Mouse (Mus musculus): ENCODE measurements around the gene Bak1. TPM values are rescaled to one million over a fixed set of nuclear protein-coding genes. Genes with fewer than 3 reads are reported as not detected.

Bak1 gene
- polyA plus RNA-seq, 1 experiment from 2014 or later = 8.1 TPM

GRCm38 (mm10) chr17:27030896-27031295, 2.1 kb upstream of the Bak1 start:
- ATAC-seq (ENCODE audit: low read depth) = no peak
- Histone ChIP-seq H3K4me1 (replicated peaks; ENCODE audit: control insufficient read depth, insufficient read depth, low read length) (peaks cover 11% of the 10 kb centered on the region), H3K9ac (ENCODE audit: low read length) (no peak overlapping the region), H3K27ac (ENCODE audit: low read length) (no peak overlapping the region), H3K9me3 (ENCODE audit: control insufficient read depth, low read length) (no peaks in the 10 kb centered on the region), H3K27me3 (ENCODE audit: control insufficient read depth, insufficient read depth, low read depth, low read length) (no peaks in the 10 kb centered on the region), H3K4me2 (ENCODE audit: low read depth, low read length) (no peak overlapping the region), H3K36me3 (ENCODE audit: control insufficient read depth, insufficient read depth, low read length) (no peaks in the 10 kb centered on the region; the same call in 1 of the 2 replicates), H3K4me3 (ENCODE audit: low read length) (no peak overlapping the region)
- WGBS = 85% methylated on average over 4 of the region's 4 CpGs

GRCm38 (mm10) chr17:27029431-27029830, 622 bp upstream of the Bak1 start:
- no peak overlapping the region for H3K27ac ChIP-seq (ENCODE audit: low read length)
- ATAC-seq (ENCODE audit: low read depth) = no peak
- no peak overlapping the region for H3K9ac ChIP-seq (ENCODE audit: low read length)
- H3K27me3 ChIP-seq (ENCODE audit: control insufficient read depth, insufficient read depth, low read depth, low read length) = no peaks in the 10 kb centered on the region
- H3K9me3 ChIP-seq (ENCODE audit: control insufficient read depth, low read length) = no peaks in the 10 kb centered on the region
- H3K4me2 ChIP-seq (ENCODE audit: low read depth, low read length) = no peak overlapping the region
- H3K36me3 ChIP-seq (ENCODE audit: control insufficient read depth, insufficient read depth, low read length) = peaks cover 6% of the 10 kb centered on the region
- WGBS = 87% methylated on average over 14 of the region's 14 CpGs
- peaks cover 11% of the 10 kb centered on the region for H3K4me1 ChIP-seq (replicated peaks; ENCODE audit: control insufficient read depth, insufficient read depth, low read length)
- no peak overlapping the region for H3K4me3 ChIP-seq (ENCODE audit: low read length)

GRCm38 (mm10) chr17:27028284-27028795, 469 bp downstream of the Bak1 start:
- Histone ChIP-seq H3K4me1 (replicated peaks; ENCODE audit: control insufficient read depth, insufficient read depth, low read length) (peaks cover 11% of the 10 kb centered on the region), H3K4me3 (ENCODE audit: low read length) (peak overlapping the region; percentile 74), H3K27me3 (ENCODE audit: control insufficient read depth, insufficient read depth, low read depth, low read length) (no peaks in the 10 kb centered on the region), H3K9me3 (ENCODE audit: control insufficient read depth, low read length) (no peaks in the 10 kb centered on the region), H3K4me2 (ENCODE audit: low read depth, low read length) (peak overlapping the region; percentile 70), H3K27ac (ENCODE audit: low read length) (peak overlapping the region; percentile 78), H3K9ac (ENCODE audit: low read length) (peak overlapping the region; percentile 90), H3K36me3 (ENCODE audit: control insufficient read depth, insufficient read depth, low read length) (peaks cover 12% of the 10 kb centered on the region)
- peak; percentile 92 for ATAC-seq (ENCODE audit: low read depth)
- under 1% methylated on average over 19 of the region's 19 CpGs for WGBS

GRCm38 (mm10) chr17:27027460-27028283, 1.1 kb downstream of the Bak1 start:
- Histone ChIP-seq H3K4me1 (replicated peaks; ENCODE audit: control insufficient read depth, insufficient read depth, low read length) (peaks cover 11% of the 10 kb centered on the region), H3K4me2 (ENCODE audit: low read depth, low read length) (peak overlapping the region; percentile 70), H3K9me3 (ENCODE audit: control insufficient read depth, low read length) (no peaks in the 10 kb centered on the region), H3K27ac (ENCODE audit: low read length) (peak overlapping the region; percentile 78), H3K36me3 (ENCODE audit: control insufficient read depth, insufficient read depth, low read length) (peaks cover 12% of the 10 kb centered on the region), H3K4me3 (ENCODE audit: low read length) (peak overlapping the region; percentile 74), H3K27me3 (ENCODE audit: control insufficient read depth, insufficient read depth, low read depth, low read length) (no peaks in the 10 kb centered on the region), H3K9ac (ENCODE audit: low read length) (peak overlapping the region; percentile 90)
- peak; percentile 41; the same call in 1 of the 2 replicates for ATAC-seq (ENCODE audit: low read depth)
- 20% methylated on average over 12 of the region's 12 CpGs for WGBS

- Histone ChIP-seq H3K4me1 (replicated peaks; ENCODE audit: control insufficient read depth, insufficient read depth, low read length) (peaks cover 11% of the 10 kb centered on the region), H3K4me3 (ENCODE audit: low read length) (no peak overlapping the region), H3K27me3 (ENCODE audit: control insufficient read depth, insufficient read depth, low read depth, low read length) (no peaks in the 10 kb centered on the region), H3K27ac (ENCODE audit: low read length) (no peak overlapping the region), H3K9ac (ENCODE audit: low read length) (no peak overlapping the region), H3K9me3 (ENCODE audit: control insufficient read depth, low read length) (no peaks in the 10 kb centered on the region), H3K36me3 (ENCODE audit: control insufficient read depth, insufficient read depth, low read length) (peaks cover 24% of the 10 kb centered on the region), H3K4me2 (ENCODE audit: low read depth, low read length) (no peak overlapping the region)
- 91% methylated on average over 3 of the region's 3 CpGs for WGBS
- ATAC-seq (ENCODE audit: low read depth) = no peak
These were observed 2.9 kb downstream of the Bak1 start for GRCm38 (mm10) chr17:27025951-27026350.

- no peak for ATAC-seq (ENCODE audit: low read depth)
- Histone ChIP-seq H3K4me2 (ENCODE audit: low read depth, low read length) (no peak overlapping the region), H3K4me1 (replicated peaks; ENCODE audit: control insufficient read depth, insufficient read depth, low read length) (peaks cover 11% of the 10 kb centered on the region), H3K36me3 (ENCODE audit: control insufficient read depth, insufficient read depth, low read length) (peaks cover 25% of the 10 kb centered on the region), H3K9me3 (ENCODE audit: control insufficient read depth, low read length) (no peaks in the 10 kb centered on the region), H3K9ac (ENCODE audit: low read length) (no peak overlapping the region), H3K27me3 (ENCODE audit: control insufficient read depth, insufficient read depth, low read depth, low read length) (no peaks in the 10 kb centered on the region), H3K27ac (ENCODE audit: low read length) (no peak overlapping the region), H3K4me3 (ENCODE audit: low read length) (no peak overlapping the region)
- WGBS = 95% methylated on average over 17 of the region's 17 CpGs
These were observed 3.4 kb downstream of the Bak1 start for GRCm38 (mm10) chr17:27025326-27025902.

GRCm38 (mm10) chr17:27023342-27023741, 5.5 kb downstream of the Bak1 start:
- Histone ChIP-seq H3K4me1 (replicated peaks; ENCODE audit: control insufficient read depth, insufficient read depth, low read length) (peaks cover 15% of the 10 kb centered on the region), H3K27ac (ENCODE audit: low read length) (no peak overlapping the region), H3K9ac (ENCODE audit: low read length) (no peak overlapping the region), H3K27me3 (ENCODE audit: control insufficient read depth, insufficient read depth, low read depth, low read length) (no peaks in the 10 kb centered on the region), H3K4me2 (ENCODE audit: low read depth, low read length) (no peak overlapping the region), H3K36me3 (ENCODE audit: control insufficient read depth, insufficient read depth, low read length) (peaks cover 25% of the 10 kb centered on the region), H3K4me3 (ENCODE audit: low read length) (no peak overlapping the region), H3K9me3 (ENCODE audit: control insufficient read depth, low read length) (no peaks in the 10 kb centered on the region)
- no peak for ATAC-seq (ENCODE audit: low read depth)
- 88% methylated on average over 4 of the region's 4 CpGs for WGBS

- Histone ChIP-seq H3K27ac (ENCODE audit: low read length) (no peak overlapping the region), H3K4me3 (ENCODE audit: low read length) (no peak overlapping the region), H3K9ac (ENCODE audit: low read length) (no peak overlapping the region), H3K4me2 (ENCODE audit: low read depth, low read length) (no peak overlapping the region), H3K4me1 (replicated peaks; ENCODE audit: control insufficient read depth, insufficient read depth, low read length) (peaks cover 8% of the 10 kb centered on the region; the same call in 1 of the 2 replicates), H3K9me3 (ENCODE audit: control insufficient read depth, low read length) (no peaks in the 10 kb centered on the region), H3K27me3 (ENCODE audit: control insufficient read depth, insufficient read depth, low read depth, low read length) (no peaks in the 10 kb centered on the region), H3K36me3 (ENCODE audit: control insufficient read depth, insufficient read depth, low read length) (peaks cover 25% of the 10 kb centered on the region)
- ATAC-seq (ENCODE audit: low read depth) = no peak
- 88% methylated on average over 9 of the region's 9 CpGs for WGBS
These were observed 7.1 kb downstream of the Bak1 start for GRCm38 (mm10) chr17:27021736-27022135.

GRCm38 (mm10) chr17:27021076-27021475, 7.7 kb downstream of the Bak1 start:
- no peak overlapping the region for H3K4me3 ChIP-seq (ENCODE audit: low read length)
- H3K9ac ChIP-seq (ENCODE audit: low read length) = no peak overlapping the region
- H3K27me3 ChIP-seq (ENCODE audit: control insufficient read depth, insufficient read depth, low read depth, low read length) = no peaks in the 10 kb centered on the region
- peaks cover 8% of the 10 kb centered on the region; the same call in 1 of the 2 replicates for H3K4me1 ChIP-seq (replicated peaks; ENCODE audit: control insufficient read depth, insufficient read depth, low read length)
- peaks cover 25% of the 10 kb centered on the region for H3K36me3 ChIP-seq (ENCODE audit: control insufficient read depth, insufficient read depth, low read length)
- H3K4me2 ChIP-seq (ENCODE audit: low read depth, low read length) = no peak overlapping the region
- no peak overlapping the region for H3K27ac ChIP-seq (ENCODE audit: low read length)
- H3K9me3 ChIP-seq (ENCODE audit: control insufficient read depth, low read length) = no peaks in the 10 kb centered on the region
- no peak for ATAC-seq (ENCODE audit: low read depth)
- 88% methylated on average over 14 of the region's 14 CpGs for WGBS
